Mouse (Mus musculus): ENCODE results near the gene Gm20532. TPM values are rescaled to one million over a fixed set of nuclear protein-coding genes. Genes with fewer than 3 reads are reported as not detected.

Gene Gm20532
- not detected for total RNA-seq (2018; cell fraction: chromatin; rRNA removed)
- total RNA-seq (2018; cell fraction: cytosol; rRNA removed): under 1 TPM in 1 of 26 experiments, not detected in 25; 0.14 TPM
- total RNA-seq (2018; cell fraction: nucleus; rRNA removed): not detected
- polyA plus RNA-seq (2018): 0.22 TPM in 1 of 3 replicates, not detected in the others

- Histone ChIP-seq H3K36me3 (ENCODE audit: inconsistent target) (no peaks in the 10 kb centered on the region), H3K27ac (no peak within 1 kb of the TSS), H3K4me3 (ENCODE audit: inconsistent target) (no peak within 1 kb of the TSS; the same call in 1 of the 2 replicates), H3K79me2 (ENCODE audit: inconsistent target) (no peaks in the 10 kb centered on the region)
- 1% methylated on average over 55 of the region's 65 CpGs for WGBS (ENCODE audit: missing documents)
These were observed at the start of gene Gm20532 for GRCm38 (mm10) chr2:26586294-26587043. Gm20532 (plus strand) TSS chr2:26586639.

- no peaks in the 10 kb centered on the region for H3K36me3 ChIP-seq (ENCODE audit: inconsistent target)
- H3K27ac ChIP-seq: no peak overlapping the region
- WGBS (ENCODE audit: missing documents): 97% methylated on average over 2 of the region's 2 CpGs
- H3K79me2 ChIP-seq (ENCODE audit: inconsistent target): no peaks in the 10 kb centered on the region
- no peak overlapping the region for H3K4me3 ChIP-seq (ENCODE audit: inconsistent target)
These were observed 46.9 kb upstream of the Gm20532 start for GRCm38 (mm10) chr2:26539516-26539915.

GRCm38 (mm10) chr2:26540721-26541120 is 45.7 kb upstream of the Gm20532 start:
- WGBS (ENCODE audit: missing documents): 89% methylated on average over 3 of the region's 7 CpGs
- Histone ChIP-seq H3K79me2 (ENCODE audit: inconsistent target) (no peaks in the 10 kb centered on the region), H3K27ac (no peak overlapping the region), H3K4me3 (ENCODE audit: inconsistent target) (no peak overlapping the region), H3K36me3 (ENCODE audit: inconsistent target) (no peaks in the 10 kb centered on the region)

- Histone ChIP-seq H3K79me2 (ENCODE audit: inconsistent target) (no peaks in the 10 kb centered on the region), H3K4me3 (ENCODE audit: inconsistent target) (no peak overlapping the region), H3K27ac (no peak overlapping the region), H3K36me3 (ENCODE audit: inconsistent target) (no peaks in the 10 kb centered on the region)
- WGBS (ENCODE audit: missing documents): 90% methylated on average over 8 of the region's 9 CpGs
These were observed 45.1 kb upstream of the Gm20532 start for GRCm38 (mm10) chr2:26541258-26541910.

- no peaks in the 10 kb centered on the region for H3K79me2 ChIP-seq (ENCODE audit: inconsistent target)
- H3K27ac ChIP-seq: no peak overlapping the region
- no peak overlapping the region for H3K4me3 ChIP-seq (ENCODE audit: inconsistent target)
- no peaks in the 10 kb centered on the region for H3K36me3 ChIP-seq (ENCODE audit: inconsistent target)
- WGBS (ENCODE audit: missing documents): 81% methylated on average over 4 of the region's 4 CpGs
These were observed 43.3 kb upstream of the Gm20532 start for GRCm38 (mm10) chr2:26543155-26543554.

- no peaks in the 10 kb centered on the region for H3K36me3 ChIP-seq (ENCODE audit: inconsistent target)
- 85% methylated on average over 8 of the region's 8 CpGs for WGBS (ENCODE audit: missing documents)
- no peak overlapping the region for H3K4me3 ChIP-seq (ENCODE audit: inconsistent target)
- H3K79me2 ChIP-seq (ENCODE audit: inconsistent target): no peaks in the 10 kb centered on the region
- H3K27ac ChIP-seq: no peak overlapping the region
These were observed 42.7 kb upstream of the Gm20532 start for GRCm38 (mm10) chr2:26543768-26544167.

- Histone ChIP-seq H3K27ac (no peak overlapping the region), H3K79me2 (ENCODE audit: inconsistent target) (no peaks in the 10 kb centered on the region), H3K4me3 (ENCODE audit: inconsistent target) (no peak overlapping the region), H3K36me3 (ENCODE audit: inconsistent target) (no peaks in the 10 kb centered on the region)
- 84% methylated on average over 3 of the region's 3 CpGs for WGBS (ENCODE audit: missing documents)
These were observed 42.2 kb upstream of the Gm20532 start for GRCm38 (mm10) chr2:26544265-26544664.

GRCm38 (mm10) chr2:26547481-26547880 is 39.0 kb upstream of the Gm20532 start:
- 66% methylated on average over 2 of the region's 2 CpGs for WGBS (ENCODE audit: missing documents)
- no peaks in the 10 kb centered on the region for H3K36me3 ChIP-seq (ENCODE audit: inconsistent target)
- no peaks in the 10 kb centered on the region for H3K79me2 ChIP-seq (ENCODE audit: inconsistent target)
- no peak overlapping the region for H3K4me3 ChIP-seq (ENCODE audit: inconsistent target)
- H3K27ac ChIP-seq: no peak overlapping the region

- Histone ChIP-seq H3K79me2 (ENCODE audit: inconsistent target) (no peaks in the 10 kb centered on the region), H3K27ac (peak overlapping the region; percentile 22), H3K4me3 (ENCODE audit: inconsistent target) (no peak overlapping the region), H3K36me3 (ENCODE audit: inconsistent target) (no peaks in the 10 kb centered on the region)
- 14% methylated on average over 10 of the region's 10 CpGs for WGBS (ENCODE audit: missing documents)
These were observed 36.6 kb upstream of the Gm20532 start for GRCm38 (mm10) chr2:26549801-26550200.

GRCm38 (mm10) chr2:26550205-26550604 is 36.2 kb upstream of the Gm20532 start:
- Histone ChIP-seq H3K27ac (peak overlapping the region; percentile 15; the same call in 1 of the 2 replicates), H3K4me3 (ENCODE audit: inconsistent target) (no peak overlapping the region), H3K36me3 (ENCODE audit: inconsistent target) (no peaks in the 10 kb centered on the region), H3K79me2 (ENCODE audit: inconsistent target) (no peaks in the 10 kb centered on the region)
- WGBS (ENCODE audit: missing documents): 62% methylated on average over 3 of the region's 3 CpGs

GRCm38 (mm10) chr2:26550777-26551176 is 35.7 kb upstream of the Gm20532 start:
- Histone ChIP-seq H3K27ac (0 out of 2 replicates have a peak overlapping the region, but pooled peaks have one; percentile 15), H3K36me3 (ENCODE audit: inconsistent target) (no peaks in the 10 kb centered on the region), H3K79me2 (ENCODE audit: inconsistent target) (no peaks in the 10 kb centered on the region), H3K4me3 (ENCODE audit: inconsistent target) (no peak overlapping the region)
- WGBS (ENCODE audit: missing documents): 54% methylated on average over 3 of the region's 3 CpGs

GRCm38 (mm10) chr2:26551446-26551845 is 35.0 kb upstream of the Gm20532 start:
- H3K27ac ChIP-seq: no peak overlapping the region
- no peaks in the 10 kb centered on the region for H3K79me2 ChIP-seq (ENCODE audit: inconsistent target)
- whole genome bisulfite sequencing (ENCODE audit: missing documents): 46% methylated on average over 8 of the region's 8 CpGs
- no peak overlapping the region for H3K4me3 ChIP-seq (ENCODE audit: inconsistent target)
- H3K36me3 ChIP-seq (ENCODE audit: inconsistent target): no peaks in the 10 kb centered on the region

GRCm38 (mm10) chr2:26552066-26552465 is 34.4 kb upstream of the Gm20532 start:
- H3K27ac ChIP-seq: no peak overlapping the region
- no peaks in the 10 kb centered on the region for H3K79me2 ChIP-seq (ENCODE audit: inconsistent target)
- H3K36me3 ChIP-seq (ENCODE audit: inconsistent target): no peaks in the 10 kb centered on the region
- no peak overlapping the region for H3K4me3 ChIP-seq (ENCODE audit: inconsistent target)
- 71% methylated on average over 2 of the region's 2 CpGs for WGBS (ENCODE audit: missing documents)

GRCm38 (mm10) chr2:26553904-26554303 is 32.5 kb upstream of the Gm20532 start:
- Histone ChIP-seq H3K4me3 (ENCODE audit: inconsistent target) (no peak overlapping the region), H3K36me3 (ENCODE audit: inconsistent target) (no peaks in the 10 kb centered on the region), H3K27ac (no peak overlapping the region), H3K79me2 (ENCODE audit: inconsistent target) (no peaks in the 10 kb centered on the region)
- WGBS (ENCODE audit: missing documents): 79% methylated on average over 9 of the region's 9 CpGs

GRCm38 (mm10) chr2:26555076-26555475 is 31.4 kb upstream of the Gm20532 start:
- H3K27ac ChIP-seq: no peak overlapping the region
- WGBS (ENCODE audit: missing documents): 67% methylated on average over 4 of the region's 4 CpGs
- H3K4me3 ChIP-seq (ENCODE audit: inconsistent target): no peak overlapping the region
- no peaks in the 10 kb centered on the region for H3K36me3 ChIP-seq (ENCODE audit: inconsistent target)
- H3K79me2 ChIP-seq (ENCODE audit: inconsistent target): no peaks in the 10 kb centered on the region

Data from macrophage (primary cell).